Mouse (Mus musculus) adrenal gland, postnatal 36 days (tissue): ENCODE measurements around the gene Exoc6. TPM values are rescaled to one million over a fixed set of nuclear protein-coding genes. Genes with fewer than 3 reads are reported as not detected.
A peak's percentile ranks its signal among the peaks of the same experiment; 100 is the strongest.

Experiments
- DNase-seq, 2 experiments: peaks; one replicate each; pipeline ENCODE4 v3.0.0; 2021; ENCODE audit warnings: mixed read lengths in 1 of 2
- total RNA-seq, 2 experiments: library from RNA; stranded (reverse); gene quantifications; 2 replicates each; pipeline ENCODE4 v1.2.3; 2021

Gene Exoc6
- total RNA-seq, 2 experiments from 2014 or later: 16.7 to 24.6 TPM

DNA sequence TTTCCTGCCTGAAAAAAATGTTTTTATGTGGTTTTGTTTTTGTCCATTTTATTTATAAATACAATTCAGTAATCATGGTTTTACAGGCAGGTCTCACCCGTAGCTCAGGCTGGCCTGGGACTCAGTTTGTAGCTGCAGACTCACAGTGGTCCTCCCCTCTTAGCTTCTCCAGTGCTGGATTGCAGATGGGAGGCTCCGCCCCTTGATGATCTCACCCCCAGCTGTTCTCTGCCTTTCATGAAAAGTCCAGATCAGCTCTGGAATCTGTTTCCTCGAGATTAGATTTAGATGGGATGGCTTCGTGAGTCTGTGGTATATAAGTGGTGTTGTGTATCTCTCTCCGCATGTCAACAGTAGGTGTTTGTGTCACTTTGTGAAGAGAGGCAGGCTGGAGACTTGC lies 24.6 kb downstream of the Exoc6 start:
- peak; percentile 7 to 59 for DNase-seq

DNA sequence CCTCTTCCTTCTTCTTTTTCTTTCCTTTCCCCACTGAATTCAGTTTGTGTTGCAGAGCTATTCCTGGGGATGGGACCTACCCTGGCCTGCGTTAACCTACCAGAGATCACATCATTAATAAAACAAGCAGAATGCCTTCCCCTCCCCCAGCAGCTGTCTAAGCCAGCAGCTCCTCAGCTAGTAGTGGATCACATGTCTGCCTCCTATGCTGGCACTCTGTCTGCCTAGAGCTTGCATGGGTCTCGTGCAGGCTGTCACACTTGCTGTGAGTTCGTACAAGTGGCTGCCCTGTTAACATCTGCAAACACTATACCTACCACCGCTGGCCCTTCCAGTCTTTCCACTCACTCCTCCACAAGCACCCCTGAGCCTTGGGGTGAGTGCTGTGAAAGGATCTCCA lies 29.4 kb downstream of the Exoc6 start:
- no peak for DNase-seq

- no peak for DNase-seq
These were observed 30.2 kb downstream of the Exoc6 start for GRCm38 (mm10) chr19:37580438-37580837.

DNA sequence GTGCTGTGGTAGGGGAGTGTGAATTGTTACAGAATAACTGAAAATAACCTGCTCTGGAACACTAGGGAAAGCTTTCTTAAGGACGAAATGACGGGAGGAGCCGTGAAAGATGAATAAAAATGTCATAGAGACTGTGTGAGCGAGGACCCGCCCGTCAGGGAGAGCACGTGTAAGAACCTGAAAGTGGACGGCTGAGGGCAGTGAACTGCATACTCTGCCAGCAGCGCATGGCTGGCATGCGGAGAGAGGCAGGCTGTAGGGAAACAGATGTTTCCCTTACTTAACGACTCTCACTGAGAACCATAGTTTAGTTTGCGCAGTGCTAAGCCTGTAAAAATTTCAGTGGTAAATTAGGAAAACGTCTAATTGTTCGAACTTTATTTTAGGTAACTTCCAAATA lies 35.0 kb downstream of the Exoc6 start:
- peak in 1 of 2 experiments; percentile 6 for DNase-seq

- no peak for DNase-seq
These were observed 35.5 kb downstream of the Exoc6 start for GRCm38 (mm10) chr19:37585684-37586083.

GRCm38 (mm10) chr19:37590544-37590943 lies 40.3 kb downstream of the Exoc6 start:
- no peak for DNase-seq

- DNase-seq: peak in 1 of 2 experiments; percentile 51
These were observed 52.0 kb downstream of the Exoc6 start for GRCm38 (mm10) chr19:37601968-37602848.

- DNase-seq: no peak
These were observed 59.8 kb downstream of the Exoc6 start for GRCm38 (mm10) chr19:37609991-37610390.

DNA sequence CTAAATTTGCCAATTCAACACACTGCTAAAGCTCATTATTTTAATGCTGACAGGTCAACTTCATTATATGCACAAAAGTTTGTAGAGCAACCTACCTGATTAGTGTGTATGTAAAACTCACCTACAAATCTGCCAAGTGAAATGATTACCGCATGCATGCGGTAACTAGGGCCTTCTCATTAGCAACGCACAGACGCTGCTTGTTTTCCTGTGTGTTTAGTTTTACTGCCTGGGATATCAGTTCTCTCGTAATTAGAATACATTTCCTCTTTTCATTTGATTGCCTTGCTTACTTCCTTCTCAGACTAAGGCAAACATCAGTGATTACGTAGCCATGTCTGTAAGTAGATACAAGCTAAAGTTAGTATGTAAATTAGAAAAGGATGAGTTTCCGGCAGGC lies 62.7 kb downstream of the Exoc6 start:
- DNase-seq: no peak

GRCm38 (mm10) chr19:37615039-37615630 lies 64.9 kb downstream of the Exoc6 start:
- DNase-seq: no peak

DNA sequence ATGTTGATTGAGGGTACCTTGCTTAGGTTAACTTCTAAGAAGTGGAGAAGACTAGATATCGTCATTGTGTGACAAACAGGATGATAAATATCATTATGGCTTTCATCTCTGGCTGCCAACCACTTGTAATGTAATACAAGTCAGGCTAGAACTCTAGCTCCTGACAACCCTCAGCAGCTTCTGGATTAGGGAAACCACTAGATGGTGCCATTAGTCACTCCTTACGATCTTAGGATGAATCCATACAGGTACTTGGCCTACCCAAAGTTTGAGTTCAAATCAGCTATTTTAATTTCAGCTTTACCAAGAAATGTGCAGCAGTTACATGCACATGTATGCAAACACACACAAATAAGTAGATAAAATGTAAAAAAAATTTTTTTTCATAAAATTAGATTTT lies 97.8 kb downstream of the Exoc6 start:
- no peak for DNase-seq

- no peak for DNase-seq
These were observed 100.3 kb downstream of the Exoc6 start for GRCm38 (mm10) chr19:37650526-37650925.

DNA sequence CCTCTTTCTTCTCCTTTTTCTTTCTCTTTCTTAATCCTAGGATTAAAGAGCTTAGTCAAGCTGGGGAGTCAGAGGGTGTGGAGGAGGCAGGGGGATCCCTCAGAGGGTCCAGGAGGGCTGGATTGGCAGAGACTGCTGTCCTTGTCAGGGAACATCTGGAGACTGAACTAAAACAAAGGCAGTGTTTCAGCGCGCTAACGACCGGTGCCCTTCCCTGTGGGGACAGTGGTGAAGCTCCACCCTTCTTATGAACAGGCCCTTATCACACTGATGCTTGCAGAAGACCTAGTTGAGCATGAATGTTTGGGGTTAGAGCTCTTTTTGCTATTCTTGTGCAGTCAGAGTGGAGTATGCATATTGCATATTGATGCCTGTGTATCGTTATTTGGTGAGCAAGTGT lies 103.8 kb downstream of the Exoc6 start:
- no peak for DNase-seq

GRCm38 (mm10) chr19:37656441-37656840 lies 106.2 kb downstream of the Exoc6 start:
- no peak for DNase-seq

- no peak for DNase-seq
These were observed 115.0 kb downstream of the Exoc6 start for GRCm38 (mm10) chr19:37665256-37665655.

- DNase-seq: no peak
These were observed 117.8 kb downstream of the Exoc6 start for GRCm38 (mm10) chr19:37667855-37668594.

DNA sequence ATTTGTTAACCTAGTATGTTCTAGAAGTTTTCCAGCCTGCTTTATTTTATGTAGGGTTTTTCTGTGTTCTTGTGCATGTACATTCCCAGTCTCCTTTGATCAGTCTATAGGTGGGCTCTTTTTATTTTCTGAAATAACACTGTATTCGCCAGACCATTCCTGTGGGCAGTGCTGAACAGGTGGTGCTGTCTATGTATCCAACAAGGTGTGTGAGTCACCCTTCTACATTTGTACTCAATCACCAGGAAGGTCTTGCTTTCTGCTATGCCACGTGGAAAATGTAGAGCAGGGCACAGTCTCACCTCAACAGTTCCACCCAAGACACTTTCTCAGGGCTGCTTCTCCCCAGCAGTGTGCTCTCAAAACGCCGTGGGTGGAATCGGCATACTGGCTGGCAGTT lies 118.4 kb downstream of the Exoc6 start:
- no peak for DNase-seq

DNA sequence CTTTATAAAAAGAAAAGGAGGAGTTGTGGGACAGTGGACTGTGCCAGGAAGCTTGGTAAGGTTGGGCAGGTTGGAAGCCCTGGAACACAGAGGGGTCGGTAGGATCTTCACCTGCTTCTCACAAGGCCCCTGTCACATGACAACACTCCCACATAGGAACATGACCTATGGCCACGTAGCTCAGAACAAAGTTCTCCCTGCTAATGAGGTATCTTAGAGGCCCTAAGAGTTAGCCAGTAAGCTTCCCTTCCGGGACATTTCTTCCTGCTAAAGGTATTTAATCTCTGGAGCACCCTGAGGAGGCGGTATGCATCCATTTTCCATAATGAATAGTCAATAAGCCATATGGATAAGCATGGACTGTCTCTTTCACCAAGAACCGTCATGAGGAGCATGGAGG lies 119.3 kb downstream of the Exoc6 start:
- DNase-seq: no peak

DNA sequence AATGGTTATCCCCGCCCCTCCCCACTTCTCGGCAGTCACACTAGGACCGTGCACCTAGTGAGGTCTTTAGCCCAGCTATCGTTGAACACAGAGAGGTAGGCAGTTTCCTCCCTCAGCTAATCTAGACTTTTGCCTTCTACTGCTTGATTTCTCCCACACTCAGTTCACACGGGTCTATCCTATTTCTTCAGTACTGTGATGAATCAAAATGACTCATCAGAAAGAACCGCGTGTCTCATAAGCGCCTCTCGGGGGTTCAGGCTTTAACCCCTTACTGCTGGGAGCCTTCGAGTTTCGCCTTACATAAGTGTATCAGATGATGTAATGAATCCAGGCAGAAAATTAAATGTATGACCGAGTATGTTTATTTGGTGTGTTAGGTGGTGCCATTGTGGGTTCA lies 123.2 kb downstream of the Exoc6 start:
- peak in 1 of 2 experiments; percentile 8 for DNase-seq

DNA sequence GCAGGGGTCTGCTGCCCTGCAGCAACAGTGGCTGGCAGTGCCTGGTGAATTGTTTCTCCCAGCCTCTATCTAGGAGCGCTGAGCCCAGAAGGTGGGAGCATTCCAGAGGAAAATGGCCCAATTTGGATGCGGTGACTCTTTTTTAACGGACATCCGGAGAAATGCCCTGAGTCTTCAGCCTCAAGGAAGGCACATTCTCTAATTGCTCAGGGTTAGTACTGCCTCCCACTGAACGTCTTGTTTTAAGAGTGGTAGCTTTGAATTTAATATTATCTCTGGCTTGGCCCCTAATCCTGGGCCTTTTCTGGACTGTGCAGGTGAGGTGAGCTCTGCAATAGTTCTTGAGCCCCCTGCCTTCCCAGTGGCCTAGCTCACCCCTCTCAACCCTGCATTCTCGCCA lies 135.1 kb downstream of the Exoc6 start, which contains the start of gene Cyp26c1:
Gene Cyp26c1 (plus strand): TSS at position 301 of the 400 bp plus-strand sequence.
- DNase-seq: no peak

- DNase-seq: no peak
These were observed 136.1 kb downstream of the Exoc6 start for GRCm38 (mm10) chr19:37686347-37686746.

GRCm38 (mm10) chr19:37686941-37687850 lies 137.0 kb downstream of the Exoc6 start:
- peak; percentile 26 to 29 for DNase-seq
